Mouse (Mus musculus): ENCODE measurements at regions not wholly inside any gene's neighbourhood (a gene's known extent, or its start where the extent isn't known, plus 50 kb on each side); places are given as distances from the start of the nearest gene placed in this dataset.

GRCm38 (mm10) chr3:102663711-102664110 is 70.6 kb upstream of the Tspan2 start:
- no peak for DNase-seq (ENCODE audit: low spot score)

GRCm38 (mm10) chr3:102664665-102665190 is 69.6 kb upstream of the Tspan2 start:
- DNase-seq (ENCODE audit: low spot score): no peak

- DNase-seq (ENCODE audit: low spot score): no peak
Measured at GRCm38 (mm10) chr3:102667796-102668195, 66.5 kb upstream of the Tspan2 start.

GRCm38 (mm10) chr3:102668556-102668955 is 65.8 kb upstream of the Tspan2 start:
- no peak for DNase-seq (ENCODE audit: low spot score)

- DNase-seq (ENCODE audit: low spot score): no peak
Measured at GRCm38 (mm10) chr3:102669951-102670350, 64.4 kb upstream of the Tspan2 start.

GRCm38 (mm10) chr3:102670557-102670956 is 63.8 kb upstream of the Tspan2 start:
- DNase-seq (ENCODE audit: low spot score): no peak

- DNase-seq (ENCODE audit: low spot score): no peak
Measured at GRCm38 (mm10) chr3:102670972-102671371, 63.4 kb upstream of the Tspan2 start.

- no peak for DNase-seq (ENCODE audit: low spot score)
Measured at GRCm38 (mm10) chr3:102673506-102673905, 60.8 kb upstream of the Tspan2 start.

- no peak for DNase-seq (ENCODE audit: low spot score)
Measured at GRCm38 (mm10) chr3:102674068-102674467, 60.3 kb upstream of the Tspan2 start.

- no peak for DNase-seq (ENCODE audit: low spot score)
Measured at GRCm38 (mm10) chr3:102676946-102677534, 57.3 kb upstream of the Tspan2 start.

GRCm38 (mm10) chr3:102678516-102678915 is 55.8 kb upstream of the Tspan2 start:
- no peak for DNase-seq (ENCODE audit: low spot score)

GRCm38 (mm10) chr3:102682424-102682823 is 51.9 kb upstream of the Tspan2 start:
- no peak for DNase-seq (ENCODE audit: low spot score)

GRCm38 (mm10) chr3:102683541-102683940 is 50.8 kb upstream of the Tspan2 start:
- DNase-seq (ENCODE audit: low spot score): no peak

Data from embryo, embryonic 10.5 days (tissue).